Mouse (Mus musculus) cerebellum, adult 11-12 months (tissue): ENCODE data around the gene Ssxb2.
"Not testable (repeated sequence)": the region's sequence is repeated elsewhere in the genome, so short reads cannot be mapped to it uniquely, and the experiment has no call there.

Source experiments
- DNase-seq: peaks from one replicate; pipeline ENCODE4 v3.0.0; 2022

Gene Ssxb2

DNA sequence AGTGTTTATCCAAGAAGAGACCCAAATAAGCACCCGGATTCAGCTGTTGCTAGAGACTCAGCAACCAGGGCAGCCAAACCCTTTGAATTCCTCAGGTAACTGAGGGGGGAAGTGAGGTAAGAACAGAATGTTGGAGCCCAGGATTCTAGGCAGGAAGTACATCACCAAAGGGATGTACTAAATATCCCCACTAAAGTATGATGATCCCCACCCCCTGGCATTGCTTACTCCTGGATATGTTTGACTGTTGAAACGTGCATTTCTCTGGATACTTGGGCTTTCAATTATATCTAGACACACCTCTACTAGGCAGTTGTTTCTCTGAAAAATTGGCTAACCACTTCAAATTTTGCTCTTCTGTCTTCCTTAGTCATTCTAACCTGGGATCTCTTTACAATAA is at the start of gene Ssxb2:
Ssxb2 (minus strand) TSS at position 101 of the 400 bp plus-strand sequence.
- not testable (repeated sequence) for DNase-seq

DNA sequence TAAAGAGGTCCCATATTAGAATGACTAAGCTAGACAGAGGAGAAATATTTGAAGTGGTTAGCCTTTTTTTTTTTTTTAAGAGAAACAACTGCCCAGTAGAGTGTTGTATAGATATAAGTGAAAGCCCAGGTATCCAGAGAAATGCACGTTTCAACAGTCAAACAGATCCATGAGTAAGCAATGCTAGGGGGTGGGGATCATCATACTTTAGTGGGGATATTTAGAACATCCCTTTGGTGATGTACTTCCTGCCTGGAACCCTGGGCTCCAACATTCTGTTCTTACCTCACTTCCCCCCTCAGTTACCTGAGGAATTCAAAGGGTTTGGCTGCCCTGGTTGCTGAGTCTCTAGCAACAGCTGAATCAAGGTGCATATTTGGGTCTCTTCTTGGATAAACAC is 48.5 kb downstream of the Ssxb2 start, which contains the start of gene Ssxb1:
Ssxb1 (plus strand) TSS at position 301 of the 400 bp plus-strand sequence.
- not testable (repeated sequence) for DNase-seq
